In genomic region chr19:55127072-55127718, GRCm38 (mm10) we compare ENCODE assay signal across 9 mouse cellular contexts. TPM values are rescaled to one million over a fixed set of nuclear protein-coding genes. Genes with fewer than 3 reads are reported as not detected.
A peak's percentile ranks its signal among the peaks of the same experiment; 100 is the strongest.
DNase-seq lines count a peak whose midpoint lies in the region; ATAC-seq and TF ChIP-seq lines count a peak whose summit lies in the region.
"Had no signal": no experiment of that assay in that cellular context is flagged by ENCODE, and none has a peak within 500 bp of the region (broad histone marks: within the 10 kb centered on the region; RNA-seq: fewer than 3 reads in every experiment).

TSS of gene Gpam (minus strand) at chr19:55127238.

- H3K9me3 ChIP-seq in forebrain, embryonic 15.5 days: no peaks in the 10 kb centered on the region
- H3K9me3 ChIP-seq in hindbrain, embryonic 14.5 days (ENCODE audit: control insufficient read depth, low read length): no peaks in the 10 kb centered on the region
- no peaks in the 10 kb centered on the region for H3K9me3 ChIP-seq in limb, embryonic 12.5 days
- H3K9me3 ChIP-seq in midbrain, postnatal 0 days (ENCODE audit: low read length): no peaks in the 10 kb centered on the region
- H3K9me3 ChIP-seq: heart, embryonic 15.5 days had no signal

- peak; percentile 52 to 53 for DNase-seq in kidney, adult 8-10 months
- DNase-seq in kidney, postnatal 10 days: no peak
- no peak for DNase-seq in hindbrain, embryonic 14.5 days (ENCODE audit: low spot score)
- DNase-seq in midbrain, postnatal 0 days (ENCODE audit: low spot score): no peak
- no peak for DNase-seq in cerebellum, adult 8-10 months

- no peaks in the 10 kb centered on the region for H3K27me3 ChIP-seq in forebrain, embryonic 15.5 days
- no peaks in the 10 kb centered on the region for H3K27me3 ChIP-seq in hindbrain, embryonic 14.5 days (ENCODE audit: control insufficient read depth, insufficient read depth, low read length)
- no peaks in the 10 kb centered on the region for H3K27me3 ChIP-seq in limb, embryonic 12.5 days
- no peaks in the 10 kb centered on the region for H3K27me3 ChIP-seq in midbrain, postnatal 0 days (ENCODE audit: insufficient read depth, low read length)
- H3K27me3 ChIP-seq: heart, embryonic 15.5 days had no signal

- H3K4me2 ChIP-seq in forebrain, embryonic 15.5 days (replicated peaks): no peak within 1 kb of the TSS
- no peak within 1 kb of the TSS for H3K4me2 ChIP-seq in hindbrain, embryonic 14.5 days (replicated peaks)
- no peak within 1 kb of the TSS for H3K4me2 ChIP-seq in limb, embryonic 12.5 days
- no peak within 1 kb of the TSS for H3K4me2 ChIP-seq in midbrain, postnatal 0 days (ENCODE audit: low read depth, low read length, poor library complexity, severe bottlenecking)
- H3K4me2 ChIP-seq: heart, embryonic 15.5 days had no signal

- H3K36me3 ChIP-seq in forebrain, embryonic 15.5 days: no peaks in the 10 kb centered on the region
- no peaks in the 10 kb centered on the region for H3K36me3 ChIP-seq in hindbrain, embryonic 14.5 days (replicated peaks; ENCODE audit: control insufficient read depth, insufficient read depth)
- no peaks in the 10 kb centered on the region for H3K36me3 ChIP-seq in limb, embryonic 12.5 days
- H3K36me3 ChIP-seq in midbrain, postnatal 0 days (ENCODE audit: insufficient read depth, low read length): no peaks in the 10 kb centered on the region
- H3K36me3 ChIP-seq: heart, embryonic 15.5 days had no signal

- ATAC-seq in forebrain, embryonic 15.5 days (replicated peaks): no peak
- no peak for ATAC-seq in hindbrain, embryonic 14.5 days (ENCODE audit: low FRiP score)
- 0 out of 2 replicates have a peak, but pooled peaks have one; percentile 26 for ATAC-seq in limb, embryonic 12.5 days (ENCODE audit: insufficient number of reproducible peaks, insufficient read depth, low FRiP score, low TSS enrichment, low read depth)
- no peak for ATAC-seq in midbrain, postnatal 0 days (ENCODE audit: low FRiP score)
- ATAC-seq in activated CD4-positive, CD25-positive, alpha-beta regulatory T cell, adult 4 months: no peak

- no peak within 1 kb of the TSS for H3K9ac ChIP-seq in forebrain, embryonic 15.5 days (replicated peaks)
- H3K9ac ChIP-seq in hindbrain, embryonic 14.5 days: no peak within 1 kb of the TSS
- H3K9ac ChIP-seq in limb, embryonic 12.5 days (replicated peaks): no peak within 1 kb of the TSS
- H3K9ac ChIP-seq in midbrain, postnatal 0 days (replicated peaks; ENCODE audit: low read length, poor library complexity, severe bottlenecking): no peak within 1 kb of the TSS
- H3K9ac ChIP-seq: heart, embryonic 15.5 days had no signal

- WGBS in forebrain, embryonic 15.5 days: 48% methylated on average over 11 of the region's 11 CpGs
- WGBS in hindbrain, embryonic 14.5 days: 72% methylated on average over 11 of the region's 11 CpGs
- WGBS in limb, embryonic 12.5 days: 50% methylated on average over 11 of the region's 11 CpGs
- 70% methylated on average over 11 of the region's 11 CpGs for WGBS in midbrain, postnatal 0 days

- no peak within 1 kb of the TSS for H3K27ac ChIP-seq in forebrain, embryonic 15.5 days (replicated peaks)
- H3K27ac ChIP-seq in hindbrain, embryonic 14.5 days: no peak within 1 kb of the TSS
- 0 out of 2 replicates have a peak within 1 kb of the TSS, but pooled peaks have one; percentile 35 for H3K27ac ChIP-seq in limb, embryonic 12.5 days
- H3K27ac ChIP-seq in midbrain, postnatal 0 days (ENCODE audit: low read depth, low read length): no peak within 1 kb of the TSS
- H3K27ac ChIP-seq: heart, embryonic 15.5 days had no signal

- no peak within 1 kb of the TSS for H3K4me3 ChIP-seq in forebrain, embryonic 15.5 days
- H3K4me3 ChIP-seq in hindbrain, embryonic 14.5 days (replicated peaks; ENCODE audit: low read length): no peak within 1 kb of the TSS
- no peak within 1 kb of the TSS for H3K4me3 ChIP-seq in limb, embryonic 12.5 days (replicated peaks)
- no peak within 1 kb of the TSS for H3K4me3 ChIP-seq in midbrain, postnatal 0 days (ENCODE audit: low read depth, low read length)
- H3K4me3 ChIP-seq: heart, embryonic 15.5 days had no signal

- peaks cover 3% of the 10 kb centered on the region; the same call in 1 of the 2 replicates for H3K4me1 ChIP-seq in forebrain, embryonic 15.5 days
- peaks cover 9% of the 10 kb centered on the region for H3K4me1 ChIP-seq in hindbrain, embryonic 14.5 days (replicated peaks; ENCODE audit: control insufficient read depth, insufficient read depth, low read length)
- peaks cover 19% of the 10 kb centered on the region for H3K4me1 ChIP-seq in limb, embryonic 12.5 days (replicated peaks)
- no peaks in the 10 kb centered on the region for H3K4me1 ChIP-seq in midbrain, postnatal 0 days (ENCODE audit: insufficient read depth, low read length)

- no peak for TF ChIP-seq CTCF in midbrain, postnatal 0 days (IDR thresholded peaks at IDR 0.05)

RNA-seq across cellular contexts. Expression of gene Gpam, which starts in this region (rescaled TPM):
- polyA plus RNA-seq in forebrain, embryonic 15.5 days (2015; fragmentation: Nextera tagmentation; extraction: Ambion mirVana): 22.1 and 22.3 TPM in 2 replicates
- 26.8 and 29.3 TPM in 2 replicates for polyA plus RNA-seq in hindbrain, embryonic 14.5 days (2014; fragmentation: Nextera tagmentation; extraction: Ambion mirVana)
- polyA plus RNA-seq in limb, embryonic 12.5 days (2016; fragmentation: Nextera tagmentation; extraction: Ambion mirVana): 18.2 and 20.4 TPM in 2 replicates
- total RNA-seq in midbrain, postnatal 0 days (2014; rRNA removed): 81.1 and 83.0 TPM in 2 replicates
- polyA plus RNA-seq in midbrain, postnatal 0 days (2015; fragmentation: Nextera tagmentation; extraction: Ambion mirVana): 23.6 and 24.0 TPM in 2 replicates
- polyA plus RNA-seq in activated CD4-positive, CD25-positive, alpha-beta regulatory T cell, adult 4 months (2017; shearing (Covaris generic)): 1 to 10 TPM; 1.6 to 1.9 TPM

Comparison
In these comparisons a context has a peak if more than half of its experiments do, and no peak if none do; other contexts are left out.
1. DNase-seq: peak in kidney, adult 8-10 months (2 of 2); none in kidney, postnatal 10 days (single experiment), hindbrain, embryonic 14.5 days (single experiment), midbrain, postnatal 0 days (single experiment) and cerebellum, adult 8-10 months (single experiment).